Mouse (Mus musculus) embryonic fibroblast, embryonic 13.5 days (primary cell): ENCODE data around the gene Jund. TPM values are rescaled to one million over a fixed set of nuclear protein-coding genes. Genes with fewer than 3 reads are reported as not detected.

Experiments
- H3K27ac ChIP-seq: 2 replicates; pipeline ENCODE4 v1.5.1; 2012; ENCODE audit warnings: low read length, control low read depth, inconsistent platforms; ENCODE audit not compliant: insufficient read depth
- H3K4me1 ChIP-seq: 2 replicates; pipeline ENCODE4 v1.6.1; 2011; ENCODE audit warnings: low read length; ENCODE audit not compliant: control insufficient read depth, insufficient read depth
- H3K4me3 ChIP-seq: 2 replicates; pipeline ENCODE4 v1.5.1; 2011; ENCODE audit warnings: mild to moderate bottlenecking, control low read depth, low read length; ENCODE audit not compliant: insufficient read depth
- CTCF ChIP-seq: IDR thresholded peaks from 2 replicates; pipeline ENCODE4 v1.5.1; 2011; ENCODE audit warnings: mild to moderate bottlenecking, control low read depth, low read length, moderate library complexity, borderline replicate concordance; ENCODE audit not compliant: insufficient read depth
- POLR2A ChIP-seq: IDR thresholded peaks from 2 replicates; pipeline ENCODE4 v1.6.1; 2011; ENCODE audit warnings: low read depth, mild to moderate bottlenecking, control low read depth, low read length, moderate library complexity
- polyA plus RNA-seq: library from polyadenylated mRNA; stranded (reverse); fragments of >200 nt; gene quantifications from 2 replicates; pipeline ENCODE4 v1.2.4, GENCODE M21; 2011; ENCODE audit warnings: low read depth; ENCODE audit not compliant: missing spikeins, insufficient read length

Gene Jund
- polyA plus RNA-seq, 1 experiment, result 82.2 TPM

DNA sequence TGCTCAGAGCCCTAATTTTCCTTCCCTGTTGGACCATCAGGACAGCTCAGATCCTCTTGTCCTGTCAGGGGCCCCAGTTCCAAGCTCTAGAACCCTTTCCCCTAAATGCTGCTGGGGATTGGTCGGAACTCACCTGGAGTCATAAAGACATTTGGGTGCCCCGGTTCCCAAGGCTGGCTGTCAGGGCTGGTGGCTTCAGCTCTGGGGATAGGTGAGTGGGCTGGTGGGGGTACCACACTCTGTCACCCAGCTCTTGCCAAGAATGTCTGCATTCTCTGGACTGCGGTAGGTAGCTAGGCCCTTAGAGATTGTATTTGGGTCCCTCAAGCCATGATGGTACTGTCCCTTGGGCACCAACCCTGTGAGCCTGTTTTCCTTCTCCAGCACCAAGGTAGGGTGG is 4.5 kb downstream of the Jund start, which contains the start of gene Iqcn:
TSS of gene Iqcn (plus strand) at position 171 of the 400 bp plus-strand sequence.
- no peak within 1 kb of the TSS for H3K4me3 ChIP-seq
- peak within 1 kb of the TSS; percentile 37 for H3K27ac ChIP-seq
- H3K4me1 ChIP-seq, result peaks cover 4% of the 10 kb centered on the region
- TF ChIP-seq CTCF (no peak), POLR2A (no peak)

DNA sequence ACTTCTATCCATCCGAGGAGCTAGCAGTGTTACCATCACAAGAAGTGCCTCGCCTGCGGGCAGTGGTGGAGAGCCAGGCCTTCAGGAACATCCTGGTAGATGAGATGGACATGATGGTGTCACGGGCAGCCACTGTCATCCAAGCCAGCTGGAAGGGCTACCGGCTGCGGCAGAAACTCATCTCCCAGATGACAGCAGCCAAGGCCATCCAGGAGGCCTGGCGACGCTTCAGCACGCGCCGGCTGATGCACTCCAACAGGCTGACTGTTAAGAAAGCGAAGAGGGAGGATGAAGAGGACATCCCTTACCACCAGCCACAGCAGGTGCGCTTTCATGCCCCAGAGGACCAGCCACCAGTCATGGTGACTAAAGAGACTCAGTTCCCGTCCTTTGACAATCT is 9.5 kb downstream of the Jund start:
- H3K27ac ChIP-seq, result no peak overlapping the region
- TF ChIP-seq POLR2A (no peak), CTCF (no peak)
- no peaks in the 10 kb centered on the region for H3K4me1 ChIP-seq
- H3K4me3 ChIP-seq, result no peak overlapping the region

DNA sequence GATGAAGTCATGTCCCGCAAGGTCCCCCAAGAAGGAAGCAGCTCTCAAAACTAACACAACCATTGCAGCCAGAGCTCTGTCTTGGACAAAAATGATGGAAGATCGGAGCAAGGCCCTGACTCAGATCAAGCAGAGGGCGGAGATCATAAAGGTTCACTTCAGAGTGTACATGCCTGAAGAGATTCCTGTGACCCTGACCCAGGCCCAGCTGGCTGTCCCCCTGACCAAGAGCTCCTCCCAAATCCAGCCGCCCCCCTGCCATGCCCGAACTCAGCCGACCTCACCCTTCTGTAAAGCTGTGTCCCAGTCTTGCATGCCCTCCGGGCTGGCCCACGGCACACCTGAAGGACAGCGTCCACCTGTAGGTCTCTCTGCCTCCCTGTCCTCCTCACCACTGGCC is 11.0 kb downstream of the Jund start:
- Histone ChIP-seq H3K27ac (no peak overlapping the region), H3K4me1 (no peaks in the 10 kb centered on the region), H3K4me3 (no peak overlapping the region)
- TF ChIP-seq POLR2A, result no peak
- no peak for TF ChIP-seq CTCF

DNA sequence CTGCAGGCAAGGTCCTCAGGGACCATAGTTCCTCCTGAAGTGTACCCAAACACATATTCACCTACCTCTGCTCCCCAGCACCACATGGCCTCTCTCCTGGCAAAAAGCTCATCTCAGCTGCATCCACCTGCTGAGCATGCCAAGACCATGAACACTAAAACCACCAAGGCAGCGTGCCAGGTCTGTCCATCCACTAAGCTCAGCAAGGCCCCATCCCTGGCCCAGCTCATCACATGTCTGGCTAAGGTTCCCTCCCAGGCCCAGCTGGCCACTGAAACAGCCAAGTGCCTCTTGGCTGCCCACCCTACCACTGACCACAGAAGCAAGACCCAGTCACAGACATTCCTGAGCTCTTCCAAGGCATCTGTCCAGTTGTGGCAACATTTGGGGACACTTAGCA is 11.5 kb downstream of the Jund start:
- H3K4me3 ChIP-seq, result no peak overlapping the region
- H3K27ac ChIP-seq, result no peak overlapping the region
- no peaks in the 10 kb centered on the region for H3K4me1 ChIP-seq
- TF ChIP-seq CTCF (no peak), POLR2A (no peak)

DNA sequence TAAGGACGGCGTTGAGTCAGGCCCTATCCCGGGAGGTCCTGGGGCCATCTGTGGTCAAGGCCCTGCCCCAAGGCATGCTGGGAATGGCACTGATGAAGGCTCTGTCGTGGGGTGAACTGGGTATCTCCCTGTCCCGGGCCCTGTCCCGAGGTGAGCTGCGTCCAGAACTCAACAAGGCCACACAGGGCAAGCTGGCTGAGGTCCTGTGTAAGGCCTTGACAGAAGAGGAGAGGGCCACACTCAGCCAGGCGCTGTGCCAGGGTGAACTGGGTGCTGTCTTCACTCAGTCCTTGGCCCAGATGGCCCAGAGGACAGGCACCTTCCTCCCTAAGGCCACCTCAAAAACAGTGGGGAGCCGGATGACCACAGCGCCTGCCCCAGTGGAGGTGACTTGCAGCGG is 12.3 kb downstream of the Jund start:
- Histone ChIP-seq H3K4me3 (no peak overlapping the region), H3K27ac (no peak overlapping the region), H3K4me1 (no peaks in the 10 kb centered on the region)
- TF ChIP-seq POLR2A, result no peak
- no peak for TF ChIP-seq CTCF

DNA sequence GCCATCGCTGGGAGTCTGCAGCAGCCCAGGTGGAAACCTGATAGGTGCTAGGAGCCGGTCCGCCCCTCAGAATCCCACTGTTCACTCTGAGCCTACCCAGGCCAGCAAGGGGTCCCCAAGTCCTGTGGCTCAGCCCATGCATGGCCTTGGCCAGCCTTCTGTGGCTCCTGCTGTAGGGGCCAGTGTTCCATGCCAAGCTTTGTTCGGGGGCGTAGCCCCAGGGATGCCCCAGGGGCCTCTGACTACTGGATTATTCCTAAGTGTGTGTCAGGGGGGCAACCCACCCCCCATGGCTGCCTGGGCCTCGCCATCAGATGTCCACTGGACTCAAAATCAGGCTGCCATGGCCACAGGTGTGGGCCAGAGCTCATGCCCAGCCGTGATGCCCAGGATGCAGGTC is 15.2 kb downstream of the Jund start:
- TF ChIP-seq POLR2A (no peak), CTCF (no peak)
- Histone ChIP-seq H3K4me3 (no peak overlapping the region), H3K27ac (no peak overlapping the region), H3K4me1 (no peaks in the 10 kb centered on the region)

DNA sequence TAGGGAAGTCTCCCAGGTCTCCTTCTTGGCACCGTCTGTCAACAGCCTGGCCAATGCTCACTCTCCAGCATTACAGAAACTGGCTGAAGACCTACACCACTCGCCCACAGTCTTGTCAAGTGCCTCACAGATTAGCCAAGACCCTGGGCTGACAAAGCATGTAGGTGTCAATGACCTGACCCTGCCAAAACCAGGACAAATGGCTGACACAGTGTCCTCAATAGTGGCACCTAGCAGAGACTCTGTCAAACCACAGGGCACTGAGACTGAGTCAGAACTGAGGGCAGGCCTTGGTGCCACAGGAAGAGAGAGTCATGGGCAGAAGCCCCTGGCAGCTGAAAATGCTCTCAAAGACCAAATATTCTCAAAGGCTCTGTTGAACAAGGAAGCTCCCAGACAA is 16.3 kb downstream of the Jund start:
- no peak overlapping the region for H3K4me3 ChIP-seq
- H3K4me1 ChIP-seq, result no peaks in the 10 kb centered on the region
- no peak for TF ChIP-seq CTCF
- no peak for TF ChIP-seq POLR2A
- H3K27ac ChIP-seq, result no peak overlapping the region

DNA sequence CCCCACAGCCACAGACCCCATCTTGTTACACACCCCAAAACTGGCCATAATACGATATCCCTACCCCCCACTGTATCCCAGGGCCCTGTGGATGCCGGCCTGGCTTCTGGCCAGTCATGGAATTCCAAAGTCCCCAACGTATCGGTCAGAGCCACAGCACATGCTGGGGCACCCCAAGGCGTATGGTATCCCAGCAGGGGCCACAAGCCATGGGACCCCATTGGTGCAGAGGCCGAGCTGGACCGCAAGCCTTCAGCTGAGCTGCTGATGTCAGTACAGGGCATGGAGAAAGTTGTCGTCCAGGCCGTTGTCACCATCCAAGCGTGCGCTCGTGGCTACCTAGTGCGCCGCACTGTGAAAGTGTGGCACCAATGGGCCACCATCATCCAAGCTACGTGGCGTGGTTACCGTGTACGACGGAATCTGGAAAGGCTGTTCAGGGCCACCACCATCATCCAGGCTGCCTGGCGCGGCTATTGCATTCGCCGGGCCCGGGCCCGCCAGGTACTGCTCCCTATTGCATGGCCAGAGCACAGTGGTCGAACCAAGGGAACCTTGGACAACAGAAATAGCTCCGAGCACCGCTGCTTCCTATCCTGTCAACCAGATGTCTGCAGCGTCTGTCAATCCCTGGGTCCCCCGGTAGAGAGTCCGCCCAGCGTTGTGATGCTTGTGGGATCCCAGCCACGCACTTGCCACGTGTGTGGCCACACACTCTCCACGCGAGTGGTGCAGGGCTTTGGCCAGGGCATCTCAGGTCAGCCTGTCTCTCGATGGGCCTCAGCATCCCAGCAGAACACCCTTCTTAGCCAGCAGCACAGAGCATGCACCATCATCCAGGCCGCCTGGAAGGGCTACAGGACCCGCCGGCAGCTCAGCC is 18.0 kb downstream of the Jund start:
- no peak overlapping the region for H3K4me3 ChIP-seq
- no peak for TF ChIP-seq CTCF
- TF ChIP-seq POLR2A, result no peak
- H3K27ac ChIP-seq, result no peak overlapping the region
- no peaks in the 10 kb centered on the region for H3K4me1 ChIP-seq

DNA sequence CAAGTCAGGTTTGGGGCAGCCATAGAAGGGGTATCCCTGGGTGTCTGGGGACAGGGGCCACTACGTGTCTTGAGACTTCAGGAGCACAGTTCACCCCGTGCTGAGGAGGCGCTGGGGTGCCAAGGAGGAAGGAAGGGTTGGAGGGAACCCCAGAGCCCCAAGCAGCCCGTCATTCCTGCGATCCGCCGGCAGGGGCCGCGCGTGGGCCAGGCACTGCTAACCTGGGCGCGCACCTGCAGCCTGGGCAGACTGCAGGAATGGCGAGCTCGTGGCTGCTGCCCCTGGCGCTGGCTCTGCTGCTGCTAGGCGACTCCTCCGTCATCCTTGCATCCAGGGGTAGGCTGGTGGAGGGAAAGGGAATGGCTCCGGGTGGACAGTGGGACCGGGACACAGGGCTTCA is 19.5 kb downstream of the Jund start, which contains the start of gene Gm3336:
TSS of gene Gm3336 (plus strand) at position 247 of the 400 bp plus-strand sequence.
- H3K27ac ChIP-seq, result no peak within 1 kb of the TSS
- TF ChIP-seq CTCF (peak; percentile 68), POLR2A (no peak)
- H3K4me3 ChIP-seq, result no peak within 1 kb of the TSS
- no peaks in the 10 kb centered on the region for H3K4me1 ChIP-seq

DNA sequence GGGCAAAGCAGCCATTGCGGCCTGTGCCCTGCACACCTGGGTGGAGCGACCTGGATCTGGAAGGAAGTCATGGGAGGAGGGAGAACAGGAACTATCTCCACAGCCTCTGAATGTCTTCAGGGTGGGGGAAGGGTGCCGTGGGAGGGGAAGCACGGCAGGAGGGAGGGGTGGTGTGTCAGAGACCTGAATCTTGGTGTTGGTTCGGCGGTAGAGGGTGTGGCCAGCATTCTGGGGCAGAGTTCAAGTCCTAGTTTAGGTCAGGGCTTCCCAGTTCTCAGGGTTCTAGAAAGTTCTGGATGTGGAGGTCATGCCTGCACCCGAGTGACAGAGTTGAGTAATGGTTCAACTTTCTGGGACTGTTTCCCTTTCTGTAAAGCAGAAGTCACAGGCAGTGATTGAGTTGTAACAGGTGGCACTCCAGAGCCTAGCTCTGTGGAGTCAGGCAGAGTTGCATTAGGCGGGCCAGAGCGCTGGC is 21.1 kb downstream of the Jund start:
- H3K4me3 ChIP-seq, result no peak overlapping the region

DNA sequence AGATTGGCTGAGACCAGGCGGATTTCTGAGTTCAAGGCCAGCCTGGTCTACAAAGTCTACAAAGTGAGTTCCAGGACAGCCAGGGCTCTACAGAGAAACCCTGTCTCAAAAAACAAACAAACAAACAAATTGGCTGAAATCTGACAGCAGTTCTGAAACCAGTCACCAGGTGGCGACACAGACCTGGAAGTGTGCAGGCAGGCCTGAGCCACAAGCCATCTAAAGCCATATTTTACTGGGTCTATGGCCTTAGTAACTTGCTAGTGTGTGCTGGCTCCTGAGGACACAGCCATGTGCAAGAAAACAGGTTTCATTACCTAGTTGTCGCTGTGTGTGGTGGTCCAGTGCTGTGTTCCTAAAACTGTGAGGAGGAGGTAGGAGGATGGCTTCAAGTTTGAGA is 22.0 kb downstream of the Jund start:
- H3K27ac ChIP-seq, result no peak overlapping the region
- H3K4me3 ChIP-seq, result no peak overlapping the region
- no peak for TF ChIP-seq POLR2A
- peak; percentile 93 for TF ChIP-seq CTCF
- H3K4me1 ChIP-seq, result no peaks in the 10 kb centered on the region

More for the DNA sequence above, 21.1 kb downstream of the Jund start:
- Histone ChIP-seq H3K27ac (no peak overlapping the region), H3K4me1 (no peaks in the 10 kb centered on the region)
- TF ChIP-seq CTCF (no peak), POLR2A (no peak)
